Mouse (Mus musculus): ENCODE results near the gene Zbtb16.

- no peak for TF ChIP-seq TAL1 (IDR thresholded peaks at IDR 0.05; ENCODE audit: low read length)
- TF ChIP-seq GATA1 (IDR thresholded peaks at IDR 0.05; ENCODE audit: low read length) = no peak
Observed at GRCm38 (mm10) chr9:48826377-48826889, 9.6 kb downstream of the Zbtb16 start.
